ENCODE assay signal across 13 mouse cellular contexts in genomic region chr19:60895251-60895880, GRCm38 (mm10). TPM values are rescaled to one million over a fixed set of nuclear protein-coding genes. Genes with fewer than 3 reads are reported as not detected.
DNase-seq lines count a peak whose midpoint lies in the region; ATAC-seq and TF ChIP-seq lines count a peak whose summit lies in the region.
"Had no signal": no experiment of that assay in that cellular context is flagged by ENCODE, and none has a peak within 500 bp of the region (broad histone marks: within the 10 kb centered on the region; RNA-seq: fewer than 3 reads in every experiment).

No protein-coding gene starts in this region.

- H3K27ac ChIP-seq in heart, adult 2 months = peak overlapping the region; percentile 54
- H3K27ac ChIP-seq in heart, postnatal 0 days (ENCODE audit: low read depth) = peak overlapping the region; percentile 62
- H3K27ac ChIP-seq: midbrain, embryonic 12.5 days had no signal

- peak; percentile 60 for ATAC-seq in activated CD4-positive, CD25-positive, alpha-beta regulatory T cell, adult 4 months
- no peak for ATAC-seq in heart, postnatal 0 days (ENCODE audit: insufficient read depth, low read depth)
- ATAC-seq: intestine, embryonic 16.5 days had no signal

- H3K9me3 ChIP-seq in heart, postnatal 0 days (replicated peaks; ENCODE audit: control insufficient read depth, low read length) = no peaks in the 10 kb centered on the region
- H3K9me3 ChIP-seq: midbrain, embryonic 12.5 days had no signal

- no peak for TF ChIP-seq EP300 in heart, adult 2 months (IDR thresholded peaks at IDR 0.05; ENCODE audit: insufficient read depth, low read depth, low read length)
- no peak for TF ChIP-seq EP300 in heart, postnatal 0 days (IDR thresholded peaks at IDR 0.05; ENCODE audit: low read depth)

- DNase-seq in heart, adult 2 months = peak in 1 of 2 experiments; percentile 28
- DNase-seq in heart, postnatal 4 days = no peak
- DNase-seq in A20 (ENCODE audit: low read depth, low spot score) = peak; percentile 63
- DNase-seq in heart, postnatal 0 days (ENCODE audit: low spot score) = no peak
- no peak for DNase-seq in adrenal gland, adult 18-20 months (ENCODE audit: low spot score in 2 of 2)
- no peak for DNase-seq in cerebellum, adult 9-10 months
- no peak for DNase-seq in cerebellum, adult 9-11 months
- DNase-seq: cerebellum, postnatal 14 days; left cerebral cortex, postnatal 4 days; thymus, postnatal 4 days had no signal

- intact Hi-C loops in heart, adult 2 months (cut with DNase I) = no loop called here

- H3K4me3 ChIP-seq in heart, adult 2 months = peak overlapping the region; percentile 14; the same call in 1 of the 2 replicates
- no peak overlapping the region for H3K4me3 ChIP-seq in heart, postnatal 0 days (ENCODE audit: low read depth, low read length)
- H3K4me3 ChIP-seq: midbrain, embryonic 12.5 days had no signal

- TF ChIP-seq POLR2A in heart, adult 2 months (IDR thresholded peaks at IDR 0.05; ENCODE audit: insufficient read depth, low read depth, low read length) = no peak

- peaks cover 26% of the 10 kb centered on the region for H3K36me3 ChIP-seq in heart, adult 2 months (ENCODE audit: control insufficient read depth, insufficient read depth, low read length)
- no peaks in the 10 kb centered on the region for H3K36me3 ChIP-seq in heart, postnatal 0 days (replicated peaks; ENCODE audit: control insufficient read depth, insufficient read depth, low read length)
- H3K36me3 ChIP-seq: midbrain, embryonic 12.5 days had no signal

- WGBS in heart, adult 2 months = 8% methylated on average over 3 of the region's 3 CpGs
- WGBS in heart, postnatal 0 days = 18% methylated on average over 3 of the region's 3 CpGs

- H3K4me1 ChIP-seq in heart, adult 2 months (ENCODE audit: control insufficient read depth, insufficient read depth, low read length) = peaks cover 9% of the 10 kb centered on the region
- peaks cover 28% of the 10 kb centered on the region for H3K4me1 ChIP-seq in heart, postnatal 0 days (ENCODE audit: control insufficient read depth, insufficient read depth)

- TF ChIP-seq CTCF in heart, adult 2 months (IDR thresholded peaks at IDR 0.05) = no peak
- TF ChIP-seq CTCF in heart, postnatal 0 days (IDR thresholded peaks at IDR 0.05; ENCODE audit: low read depth) = no peak

- peak overlapping the region; percentile 65 for H3K9ac ChIP-seq in heart, adult 2 months (ENCODE audit: low read depth, low read length)
- H3K9ac ChIP-seq in heart, postnatal 0 days (replicated peaks; ENCODE audit: low read depth, low read length) = peak overlapping the region; percentile 33; the same call in 1 of the 2 replicates
- H3K9ac ChIP-seq: midbrain, embryonic 12.5 days had no signal

- H3K27me3 ChIP-seq in heart, adult 2 months (ENCODE audit: control insufficient read depth, insufficient read depth, low read length) = no peaks in the 10 kb centered on the region
- H3K27me3 ChIP-seq in heart, postnatal 0 days (ENCODE audit: control insufficient read depth, insufficient read depth, low read length) = no peaks in the 10 kb centered on the region
- H3K27me3 ChIP-seq: midbrain, embryonic 12.5 days had no signal

- H3K79me2 ChIP-seq in heart, adult 2 months (replicated peaks; ENCODE audit: control insufficient read depth, insufficient read depth, low read length) = peaks cover 3% of the 10 kb centered on the region; the same call in 1 of the 2 replicates

- H3K4me2 ChIP-seq in heart, postnatal 0 days (ENCODE audit: low read depth, low read length) = peak overlapping the region; percentile 43
- H3K4me2 ChIP-seq: midbrain, embryonic 12.5 days had no signal

RNA-seq across cellular contexts. Expression of gene Grk5, which starts 5.8 kb away (rescaled TPM):
- 10 to 100 TPM; 25.1 to 32.4 TPM for total RNA-seq in heart, adult 2 months (2021)
- polyA plus RNA-seq in heart, adult 2 months (2012; rRNA removed) = 4.1 and 9.3 TPM in 2 replicates
- 10 to 100 TPM; 24.8 to 25.8 TPM for total RNA-seq in heart, postnatal 4 days (2021)
- polyA plus RNA-seq in activated CD4-positive, CD25-positive, alpha-beta regulatory T cell, adult 4 months (2017; shearing (Covaris generic)) = 1 to 10 TPM; 1.5 to 1.7 TPM
- total RNA-seq in heart, postnatal 0 days (2014; rRNA removed; ENCODE audit: low replicate concordance) = 12.8 and 14.6 TPM in 2 replicates
- polyA plus RNA-seq in heart, postnatal 0 days (2015; fragmentation: Nextera tagmentation; extraction: Ambion mirVana) = 2.6 and 2.9 TPM in 2 replicates
- total RNA-seq in adrenal gland, adult 18-20 months (2021) = 10 to 100 TPM; 23.3 to 47.1 TPM

RNA-seq across cellular contexts. Expression of gene Prdx3, which starts 21.0 kb away (rescaled TPM):
- total RNA-seq in heart, adult 2 months (2021) = 100 to 1,000 TPM; 353 to 407 TPM
- polyA plus RNA-seq in heart, adult 2 months (2012; rRNA removed) = 450 and 687 TPM in 2 replicates
- 100 to 1,000 TPM; 201 to 204 TPM for total RNA-seq in heart, postnatal 4 days (2021)
- polyA plus RNA-seq in activated CD4-positive, CD25-positive, alpha-beta regulatory T cell, adult 4 months (2017; shearing (Covaris generic)) = 100 to 1,000 TPM; 134 to 141 TPM
- total RNA-seq in heart, postnatal 0 days (2014; rRNA removed; ENCODE audit: low replicate concordance) = 275 and 312 TPM in 2 replicates
- 303 and 307 TPM in 2 replicates for polyA plus RNA-seq in heart, postnatal 0 days (2015; fragmentation: Nextera tagmentation; extraction: Ambion mirVana)
- total RNA-seq in adrenal gland, adult 18-20 months (2021) = 100 to 1,000 TPM; 564 to 802 TPM

RNA-seq across cellular contexts. Expression of gene Sfxn4, which starts 34.1 kb away (rescaled TPM):
- 1 to 10 TPM; 6.9 to 8.7 TPM for total RNA-seq in heart, adult 2 months (2021)
- polyA plus RNA-seq in heart, adult 2 months (2012; rRNA removed) = 2.1 and 5.4 TPM in 2 replicates
- total RNA-seq in heart, postnatal 4 days (2021) = 1 to 10 TPM; 4.2 to 5.5 TPM
- 1 to 10 TPM; 2.5 to 2.9 TPM for polyA plus RNA-seq in activated CD4-positive, CD25-positive, alpha-beta regulatory T cell, adult 4 months (2017; shearing (Covaris generic))
- total RNA-seq in heart, postnatal 0 days (2014; rRNA removed; ENCODE audit: low replicate concordance) = 6.3 and 6.6 TPM in 2 replicates
- polyA plus RNA-seq in heart, postnatal 0 days (2015; fragmentation: Nextera tagmentation; extraction: Ambion mirVana) = 7.7 and 9.1 TPM in 2 replicates
- 1 to 10 TPM; 6.4 to 7.1 TPM for total RNA-seq in adrenal gland, adult 18-20 months (2021)
